Mouse (Mus musculus) erythroblast, embryonic 14.5 days (primary cell): ENCODE data around the gene Ythdf2.
"Not testable (repeated sequence)": the region's sequence is repeated elsewhere in the genome, so short reads cannot be mapped to it uniquely, and the experiment has no call there.

Experiments used
- GATA1 ChIP-seq: IDR thresholded peaks from 2 replicates; pipeline ENCODE4 v1.6.1; 2012; ENCODE audit warnings: low read length, inconsistent platforms, mixed read lengths
- TAL1 ChIP-seq: IDR thresholded peaks from 3 replicates; pipeline ENCODE4 v1.6.1; 2012; ENCODE audit warnings: low read length, inconsistent platforms, mixed read lengths

DNA sequence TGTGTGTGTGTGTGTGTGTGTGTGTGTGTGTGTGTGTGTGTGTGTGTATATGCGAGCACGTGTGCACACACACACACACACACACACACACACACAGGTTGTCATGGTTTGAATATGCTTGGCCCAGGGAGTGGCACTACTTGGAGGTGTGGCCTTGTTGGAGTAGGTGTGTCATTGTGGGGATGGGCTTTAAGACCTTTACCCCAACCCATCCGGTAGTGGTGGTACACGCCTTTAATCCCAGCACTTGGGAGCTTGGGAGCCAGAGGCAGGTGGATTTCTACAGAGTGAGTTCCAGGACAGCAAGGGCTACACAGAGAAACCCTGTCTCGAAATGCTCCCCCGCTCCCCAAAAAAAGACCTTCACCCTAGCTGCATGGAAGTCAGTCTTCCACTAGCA is 6.3 kb upstream of the Ythdf2 start:
- TF ChIP-seq TAL1, GATA1: not testable (repeated sequence)
